Mouse (Mus musculus) heart, embryonic 13.5 days (tissue): ENCODE data around the gene Ifit2. TPM values are rescaled to one million over a fixed set of nuclear protein-coding genes. Genes with fewer than 3 reads are reported as not detected.

ENCODE experiments used
- ATAC-seq: fragments of 200-750 bp; cut with Nextera tagmentation; 2 replicates; pipeline ENCODE4 v1.8.0; 2017; ENCODE audit warnings: moderate TSS enrichment; ENCODE audit not compliant: insufficient number of reproducible peaks, low FRiP score, low TSS enrichment; ENCODE audit errors: extremely low read depth
- H3K27ac ChIP-seq: fragments of 300-500 bp; sonication (generic); replicated peaks from 2 replicates; pipeline ENCODE4 v1.5.1; 2015; ENCODE audit warnings: moderate library complexity, mild to moderate bottlenecking, inconsistent platforms
- H3K27me3 ChIP-seq: fragments of 300-500 bp; sonication (generic); replicated peaks from 2 replicates; pipeline ENCODE4 v1.6.1; 2015; ENCODE audit warnings: mild to moderate bottlenecking, inconsistent platforms
- H3K36me3 ChIP-seq: fragments of 300-500 bp; sonication (generic); 2 replicates; pipeline ENCODE4 v1.6.1; 2015; ENCODE audit warnings: mild to moderate bottlenecking, inconsistent platforms
- H3K4me1 ChIP-seq: fragments of 300-500 bp; sonication (generic); 2 replicates; pipeline ENCODE4 v1.6.1; 2015; ENCODE audit warnings: inconsistent platforms
- H3K4me2 ChIP-seq: fragments of 300-500 bp; sonication (generic); 2 replicates; pipeline ENCODE4 v1.6.1; 2015; ENCODE audit warnings: inconsistent platforms, mild to moderate bottlenecking, moderate library complexity
- H3K4me3 ChIP-seq: fragments of 300-500 bp; sonication (generic); 2 replicates; pipeline ENCODE4 v1.5.1; 2015; ENCODE audit warnings: moderate library complexity, mild to moderate bottlenecking, inconsistent platforms
- H3K9ac ChIP-seq: fragments of 300-500 bp; sonication (generic); 2 replicates; pipeline ENCODE4 v1.6.1; 2015; ENCODE audit warnings: inconsistent platforms, mild to moderate bottlenecking, moderate library complexity
- H3K9me3 ChIP-seq: fragments of 300-500 bp; sonication (generic); 2 replicates; pipeline ENCODE4 v1.6.1; 2016; ENCODE audit warnings: inconsistent platforms
- WGBS: fragments of 180-500 bp; shearing (Covaris S2); methylation state at CpG from one replicate; pipeline ENCODE4 v1.1.7; 2015; ENCODE audit warnings: mixed read lengths; 5-methylcytosine and 5-hydroxymethylcytosine counted together
- polyA plus RNA-seq: library from polyadenylated mRNA; unstranded; fragments of >200 nt; fragmentation: Nextera tagmentation; extraction: Ambion mirVana; gene quantifications from 2 replicates; pipeline ENCODE4 v1.2.1, GENCODE M21; 2015

The Ifit2 gene
- polyA plus RNA-seq, 1 experiment from 2014 or later: 6.2 TPM

DNA sequence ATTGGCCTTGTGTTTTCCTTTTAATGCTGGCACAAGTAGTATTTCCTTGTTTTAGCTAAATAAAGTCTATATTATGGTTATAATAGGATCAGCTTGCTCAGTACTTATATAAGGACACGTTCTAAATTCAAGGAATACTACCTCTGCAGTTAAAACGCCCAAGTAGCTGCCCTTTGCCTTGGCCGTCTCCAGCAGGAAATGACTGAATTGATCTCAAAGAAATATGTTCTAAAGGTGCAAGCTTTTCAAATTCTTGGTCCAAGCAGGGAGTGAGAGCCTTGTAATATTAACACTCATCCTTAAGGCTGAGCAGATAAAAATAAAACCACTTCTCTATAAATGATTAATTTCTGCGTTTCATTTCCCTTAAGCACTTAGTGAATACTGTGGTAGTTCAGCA, 30.4 kb upstream of the Ifit2 start:
- no peak overlapping the region for H3K4me2 ChIP-seq
- peaks cover 32% of the 10 kb centered on the region for H3K36me3 ChIP-seq
- H3K9me3 ChIP-seq: no peaks in the 10 kb centered on the region
- 79% methylated on average over 4 of the region's 4 CpGs for WGBS
- no peaks in the 10 kb centered on the region for H3K27me3 ChIP-seq
- no peak overlapping the region for H3K9ac ChIP-seq
- no peak for ATAC-seq
- H3K4me3 ChIP-seq: no peak overlapping the region
- H3K27ac ChIP-seq: no peak overlapping the region
- peaks cover 11% of the 10 kb centered on the region for H3K4me1 ChIP-seq

DNA sequence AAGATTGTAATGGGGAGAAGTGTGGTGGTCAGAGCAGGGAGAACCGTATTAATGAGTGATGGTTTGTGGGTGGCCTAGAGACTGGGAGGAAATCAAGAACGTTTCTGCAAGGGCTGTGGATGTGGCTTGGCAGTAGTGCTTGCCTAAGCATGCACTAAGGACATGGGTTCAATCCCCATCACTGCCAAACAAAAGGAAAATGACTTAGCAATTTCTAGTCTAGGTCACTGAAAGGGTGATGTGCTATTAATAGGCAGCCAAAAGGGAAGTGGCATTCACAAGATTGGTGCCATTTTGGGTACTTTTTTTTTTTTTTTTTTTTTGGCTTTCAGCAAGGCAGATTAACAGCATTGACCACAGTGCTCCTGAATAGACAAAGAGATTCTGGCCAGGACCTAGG, 29.1 kb upstream of the Ifit2 start:
- Histone ChIP-seq H3K4me1 (peaks cover 23% of the 10 kb centered on the region), H3K27me3 (no peaks in the 10 kb centered on the region), H3K4me3 (no peak overlapping the region), H3K9me3 (no peaks in the 10 kb centered on the region), H3K9ac (no peak overlapping the region), H3K27ac (no peak overlapping the region), H3K4me2 (no peak overlapping the region), H3K36me3 (peaks cover 32% of the 10 kb centered on the region)
- ATAC-seq: no peak
- WGBS: 51% methylated on average over 2 of the region's 2 CpGs

DNA sequence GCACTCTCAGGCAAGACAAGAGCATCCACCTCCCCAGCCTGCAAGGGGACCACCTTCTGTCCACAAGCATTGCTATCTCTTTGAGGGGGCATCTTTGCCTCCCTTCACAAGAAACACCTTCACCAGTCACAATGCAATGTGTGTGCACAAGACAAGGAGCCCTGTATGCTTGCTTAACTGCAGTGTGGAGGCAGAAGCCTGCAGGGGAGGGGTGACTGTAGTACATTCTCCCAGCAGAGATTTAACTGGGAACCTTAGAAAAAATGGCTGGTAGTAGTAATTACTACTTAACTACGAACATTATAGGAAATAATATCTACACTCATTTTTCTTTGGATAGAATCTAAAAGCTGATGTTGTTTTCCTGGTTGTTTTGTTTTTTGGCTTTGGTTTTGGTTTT, 28.5 kb upstream of the Ifit2 start:
- no peak overlapping the region for H3K27ac ChIP-seq
- no peak overlapping the region for H3K9ac ChIP-seq
- 82% methylated on average over 1 of the region's 1 CpGs for WGBS
- H3K4me2 ChIP-seq: no peak overlapping the region
- peaks cover 32% of the 10 kb centered on the region for H3K36me3 ChIP-seq
- H3K4me3 ChIP-seq: no peak overlapping the region
- H3K4me1 ChIP-seq: peaks cover 28% of the 10 kb centered on the region
- H3K27me3 ChIP-seq: no peaks in the 10 kb centered on the region
- no peak for ATAC-seq
- no peaks in the 10 kb centered on the region for H3K9me3 ChIP-seq

DNA sequence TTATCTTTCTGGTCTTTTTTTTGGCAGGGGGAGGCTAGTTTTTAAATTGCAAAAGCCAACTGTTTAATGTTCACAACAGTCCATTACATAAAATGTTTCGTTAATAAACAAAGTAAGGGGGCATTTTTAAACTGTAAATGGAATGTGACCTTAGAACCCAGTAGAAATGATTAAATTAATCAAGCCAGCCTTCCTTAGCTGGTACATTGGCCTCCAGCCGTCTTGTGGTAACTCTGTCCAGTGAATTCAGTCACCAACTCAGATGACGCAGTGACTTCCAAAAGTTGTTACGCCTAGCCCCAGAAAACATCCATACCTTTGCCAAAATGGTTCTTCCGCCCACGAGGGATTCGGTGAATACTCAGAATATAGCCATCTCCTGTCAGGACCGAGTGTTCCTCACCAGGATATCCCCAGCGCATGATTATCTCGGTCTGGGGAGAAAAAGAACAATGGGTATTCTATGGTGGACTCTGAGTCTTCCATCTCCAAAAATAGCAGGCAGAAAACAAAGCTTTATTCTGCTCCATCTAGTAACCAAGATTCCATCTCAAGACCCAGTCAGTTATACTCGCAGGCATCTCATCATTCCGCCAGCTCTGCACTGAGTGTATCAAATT, 27.3 kb upstream of the Ifit2 start:
- no peaks in the 10 kb centered on the region for H3K27me3 ChIP-seq
- ATAC-seq: no peak
- no peaks in the 10 kb centered on the region for H3K9me3 ChIP-seq
- H3K36me3 ChIP-seq: peaks cover 30% of the 10 kb centered on the region
- no peak overlapping the region for H3K4me3 ChIP-seq
- H3K27ac ChIP-seq: no peak overlapping the region
- WGBS: 68% methylated on average over 12 of the region's 12 CpGs
- H3K9ac ChIP-seq: no peak overlapping the region
- H3K4me2 ChIP-seq: no peak overlapping the region
- H3K4me1 ChIP-seq: peaks cover 28% of the 10 kb centered on the region

DNA sequence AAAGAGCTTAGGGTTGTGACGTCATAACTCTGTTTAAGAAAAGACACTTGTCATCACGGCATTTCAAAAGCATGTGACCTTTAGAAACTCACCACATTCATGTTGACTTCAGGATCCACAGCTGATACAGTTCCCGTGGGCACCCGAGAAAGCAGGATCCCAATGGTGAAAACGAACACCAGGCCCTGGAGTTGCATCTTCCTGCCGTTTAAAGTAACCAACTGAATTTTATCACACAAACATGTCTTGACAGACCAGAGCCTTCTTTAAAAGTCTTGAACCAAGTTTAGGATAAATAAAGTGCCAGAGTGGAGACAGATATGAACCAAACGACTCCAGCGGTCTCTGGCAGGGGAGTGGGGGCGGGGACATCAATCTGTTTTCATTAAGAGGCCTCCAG, 25.8 kb upstream of the Ifit2 start:
- H3K9me3 ChIP-seq: no peaks in the 10 kb centered on the region
- H3K27me3 ChIP-seq: no peaks in the 10 kb centered on the region
- H3K36me3 ChIP-seq: peaks cover 18% of the 10 kb centered on the region
- H3K27ac ChIP-seq: no peak overlapping the region
- WGBS: 24% methylated on average over 9 of the region's 9 CpGs
- no peak for ATAC-seq
- H3K4me3 ChIP-seq: 0 out of 2 replicates have a peak overlapping the region, but pooled peaks have one; percentile 4
- H3K9ac ChIP-seq: peak overlapping the region; percentile 17; the same call in 1 of the 2 replicates
- H3K4me1 ChIP-seq: peaks cover 28% of the 10 kb centered on the region
- peak overlapping the region; percentile 88 for H3K4me2 ChIP-seq

DNA sequence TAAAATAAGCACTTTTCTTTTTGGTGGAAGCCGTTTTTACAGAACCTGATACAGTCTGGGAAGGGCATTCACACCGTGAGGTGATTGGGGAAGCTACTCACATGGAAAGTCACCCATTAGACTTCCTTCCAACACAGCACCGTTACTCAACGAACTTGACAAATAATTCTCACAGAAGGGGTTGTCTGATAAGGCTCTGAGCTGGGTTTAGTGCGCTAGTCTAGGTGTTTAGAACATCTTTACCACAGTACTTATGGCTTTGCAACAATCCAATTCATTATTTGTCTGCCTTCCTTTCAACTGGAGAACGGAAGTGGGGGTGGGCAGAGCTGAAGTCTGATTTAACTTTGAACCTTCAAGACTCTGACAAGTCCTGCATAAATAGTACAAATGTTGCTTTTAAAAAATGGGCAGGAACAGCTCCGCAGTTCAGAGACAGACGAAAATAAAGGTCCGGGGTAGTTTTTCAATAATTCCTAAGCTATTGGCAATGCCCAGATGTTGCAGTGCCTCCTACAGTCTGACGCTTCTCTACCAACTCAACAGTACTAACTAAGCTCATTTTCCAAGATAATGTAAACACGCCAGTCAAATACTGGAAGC, 24.1 kb upstream of the Ifit2 start:
- H3K36me3 ChIP-seq: peaks cover 9% of the 10 kb centered on the region; the same call in 1 of the 2 replicates
- no peaks in the 10 kb centered on the region for H3K9me3 ChIP-seq
- H3K9ac ChIP-seq: peak overlapping the region; percentile 89
- peak overlapping the region; percentile 88 for H3K4me2 ChIP-seq
- 17% methylated on average over 11 of the region's 11 CpGs for WGBS
- peak overlapping the region; percentile 80 for H3K4me3 ChIP-seq
- peak overlapping the region; percentile 78 for H3K27ac ChIP-seq
- peaks cover 28% of the 10 kb centered on the region for H3K4me1 ChIP-seq
- no peaks in the 10 kb centered on the region for H3K27me3 ChIP-seq
- ATAC-seq: no peak

DNA sequence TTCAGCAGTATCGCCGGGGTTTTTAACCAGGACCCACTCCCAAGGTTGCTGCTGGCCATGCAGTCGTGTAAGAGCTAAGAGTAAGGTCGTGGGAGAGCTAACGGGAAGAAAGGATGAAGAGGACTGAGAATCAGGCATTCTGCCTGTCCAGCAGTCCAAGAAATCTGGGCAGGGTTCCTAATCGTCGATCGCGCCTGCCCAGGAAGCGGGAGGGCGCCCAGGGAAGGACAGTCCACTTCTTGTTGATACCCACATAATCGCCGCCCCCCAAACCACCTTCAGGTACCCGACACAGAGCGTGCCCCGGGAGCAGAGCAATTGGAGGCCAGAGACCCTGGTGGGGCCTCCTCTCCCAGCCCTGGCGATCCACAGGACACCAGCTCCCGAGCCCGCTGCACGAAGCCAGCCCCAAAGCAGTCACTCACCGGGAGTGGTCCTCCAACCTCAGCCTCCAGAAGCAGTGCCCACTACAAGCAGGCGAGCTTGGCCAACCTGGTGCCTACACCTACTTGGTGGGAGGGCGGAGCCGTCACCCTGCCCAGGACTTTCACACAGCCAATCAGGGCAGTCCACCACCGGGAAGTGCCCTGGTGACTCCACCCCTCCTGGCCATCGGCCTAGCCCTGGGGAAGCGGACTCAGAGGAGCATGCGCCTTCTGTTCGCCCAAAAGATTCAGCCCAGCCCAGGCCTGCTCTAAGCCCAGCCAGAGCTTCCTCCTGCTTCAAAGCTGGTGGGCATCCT, 23.4 kb upstream of the Ifit2 start, which contains the start of gene Lipa:
TSS of gene Lipa (minus strand) at position 534 of the 742 bp plus-strand sequence.
- peak; percentile 100 for ATAC-seq
- Histone ChIP-seq H3K4me2 (peak within 1 kb of the TSS; percentile 88), H3K9ac (peak within 1 kb of the TSS; percentile 89), H3K9me3 (no peaks in the 10 kb centered on the region), H3K4me1 (peaks cover 28% of the 10 kb centered on the region), H3K27me3 (no peaks in the 10 kb centered on the region), H3K27ac (peak within 1 kb of the TSS; percentile 78), H3K4me3 (peak within 1 kb of the TSS; percentile 80), H3K36me3 (peaks cover 4% of the 10 kb centered on the region; the same call in 1 of the 2 replicates)
- WGBS: under 1% methylated on average over 29 of the region's 29 CpGs

DNA sequence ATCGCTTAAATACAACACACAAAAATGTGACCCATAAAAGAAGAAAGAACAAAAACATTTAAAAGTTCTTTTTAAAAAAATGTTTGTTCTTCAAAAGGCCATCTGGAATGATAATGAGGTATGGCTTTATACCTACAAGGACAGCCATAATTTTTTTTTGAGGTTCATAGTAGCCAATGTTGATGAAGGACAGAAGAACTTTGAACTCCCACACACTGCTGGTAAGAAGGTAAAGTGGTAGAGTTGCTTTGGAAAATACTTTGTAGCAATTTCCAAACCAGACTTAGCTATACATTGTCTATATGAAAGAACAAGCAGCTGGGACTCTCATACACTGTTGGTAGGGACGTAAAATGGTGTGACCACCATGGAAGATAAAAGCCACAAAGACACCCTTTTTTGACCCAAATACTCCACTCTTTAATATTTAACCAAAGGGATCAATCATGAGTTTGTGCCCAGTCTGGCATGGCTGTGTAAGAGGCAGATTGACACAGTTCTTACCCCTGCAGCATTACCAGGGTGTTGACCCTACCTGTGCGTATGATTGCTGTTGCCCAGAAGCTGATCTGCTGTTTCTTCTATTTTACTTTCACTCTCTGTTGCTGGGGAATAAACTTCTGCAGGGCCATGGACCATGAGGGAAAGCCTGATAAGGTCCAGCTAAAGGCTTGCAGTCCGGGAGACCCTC, 18.3 kb upstream of the Ifit2 start:
- H3K9ac ChIP-seq: no peak overlapping the region
- no peak for ATAC-seq
- H3K27ac ChIP-seq: no peak overlapping the region
- H3K36me3 ChIP-seq: no peaks in the 10 kb centered on the region
- no peak overlapping the region for H3K4me2 ChIP-seq
- no peak overlapping the region for H3K4me3 ChIP-seq
- no peaks in the 10 kb centered on the region for H3K4me1 ChIP-seq
- 80% methylated on average over 4 of the region's 4 CpGs for whole genome bisulfite sequencing
- H3K27me3 ChIP-seq: no peaks in the 10 kb centered on the region
- H3K9me3 ChIP-seq: peaks cover 4% of the 10 kb centered on the region; the same call in 1 of the 2 replicates

DNA sequence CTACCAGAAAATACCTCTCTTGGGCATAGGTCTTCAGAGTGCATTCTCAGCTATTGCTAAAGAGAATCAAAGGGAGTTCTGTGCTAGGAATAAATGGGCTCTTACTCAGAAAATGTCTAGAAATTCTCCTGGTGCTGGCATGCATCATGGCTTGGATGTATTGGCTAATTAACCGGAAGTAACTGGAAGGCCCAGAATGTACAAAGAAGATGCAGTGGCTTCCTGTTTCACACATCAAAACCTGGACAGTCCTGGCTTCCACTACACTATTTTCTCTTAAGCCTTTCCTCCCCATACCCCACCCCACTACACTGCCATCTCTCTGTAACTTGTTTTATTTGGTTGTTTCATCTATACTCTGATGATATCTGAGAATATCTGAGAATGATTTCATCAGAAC, 11.1 kb upstream of the Ifit2 start:
- H3K27me3 ChIP-seq: no peaks in the 10 kb centered on the region
- peaks cover 4% of the 10 kb centered on the region; the same call in 1 of the 2 replicates for H3K9me3 ChIP-seq
- no peak overlapping the region for H3K4me2 ChIP-seq
- H3K4me1 ChIP-seq: no peaks in the 10 kb centered on the region
- no peak overlapping the region for H3K4me3 ChIP-seq
- no peak for ATAC-seq
- no peak overlapping the region for H3K9ac ChIP-seq
- 68% methylated on average over 1 of the region's 1 CpGs for WGBS
- no peaks in the 10 kb centered on the region for H3K36me3 ChIP-seq
- H3K27ac ChIP-seq: no peak overlapping the region

DNA sequence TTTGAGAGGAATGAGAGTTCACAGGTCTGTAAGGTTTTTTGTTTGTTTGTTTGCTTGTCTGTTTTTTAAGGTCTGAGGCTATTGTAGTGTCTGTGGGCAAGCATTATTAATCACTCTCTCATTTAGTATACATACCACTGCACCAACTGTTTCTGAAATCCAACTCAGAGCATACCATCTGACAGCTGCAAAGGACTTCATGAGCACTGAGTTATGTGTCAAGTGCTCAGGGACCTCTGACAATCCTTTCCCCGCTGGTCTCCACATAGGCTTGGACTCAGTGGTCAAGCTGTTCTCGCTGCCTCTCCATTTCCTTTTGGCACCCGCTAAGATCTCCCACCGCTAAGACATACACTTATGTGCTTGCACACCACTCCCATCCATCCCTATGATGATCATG, 4.3 kb upstream of the Ifit2 start:
- peaks cover 11% of the 10 kb centered on the region for H3K4me1 ChIP-seq
- H3K27me3 ChIP-seq: no peaks in the 10 kb centered on the region
- no peak overlapping the region for H3K9ac ChIP-seq
- no peak overlapping the region for H3K27ac ChIP-seq
- no peaks in the 10 kb centered on the region for H3K36me3 ChIP-seq
- no peak overlapping the region for H3K4me3 ChIP-seq
- no peaks in the 10 kb centered on the region for H3K9me3 ChIP-seq
- H3K4me2 ChIP-seq: no peak overlapping the region
- WGBS: 74% methylated on average over 4 of the region's 4 CpGs
- no peak for ATAC-seq

DNA sequence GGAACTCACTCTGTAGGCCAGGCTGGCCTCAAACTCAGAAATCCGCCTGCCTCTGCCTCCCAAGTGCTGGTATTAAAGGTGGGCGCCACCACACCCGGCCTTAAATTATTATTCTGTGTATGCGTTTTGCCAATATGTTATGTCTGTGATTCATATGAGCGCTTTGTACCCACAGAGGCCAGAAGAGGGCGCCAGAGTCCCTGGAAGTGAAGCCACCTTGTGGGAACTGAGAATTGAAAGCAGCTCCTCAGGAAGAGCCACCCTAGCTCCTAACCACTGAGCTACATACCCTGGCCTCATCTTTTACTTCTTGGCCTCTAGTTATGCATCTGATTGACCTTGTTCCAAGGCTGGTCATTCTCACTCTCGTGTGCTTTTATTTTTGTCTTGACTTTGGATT, 2.5 kb upstream of the Ifit2 start:
- Histone ChIP-seq H3K27ac (no peak overlapping the region), H3K4me2 (no peak overlapping the region), H3K4me1 (peaks cover 25% of the 10 kb centered on the region), H3K9ac (no peak overlapping the region), H3K36me3 (no peaks in the 10 kb centered on the region), H3K27me3 (no peaks in the 10 kb centered on the region), H3K4me3 (no peak overlapping the region), H3K9me3 (no peaks in the 10 kb centered on the region)
- WGBS: 27% methylated on average over 7 of the region's 7 CpGs
- no peak for ATAC-seq
